Mouse (Mus musculus) CH12.LX (cell line): ENCODE measurements around the gene Gm28539. TPM values are rescaled to one million over a fixed set of nuclear protein-coding genes. Genes with fewer than 3 reads are reported as not detected.

Experiments used
- DNase-seq: peaks from one replicate; pipeline ENCODE4 v3.0.0-alpha.2; 2013; ENCODE audit errors: extremely low read depth
- H3K27ac ChIP-seq: 2 replicates; pipeline ENCODE4 v1.5.1; 2012; ENCODE audit warnings: low read depth, mild to moderate bottlenecking, control low read depth, moderate library complexity; ENCODE audit not compliant: insufficient read depth
- H3K27me3 ChIP-seq: replicated peaks from 2 replicates; pipeline ENCODE3; 2012; ENCODE audit warnings: inconsistent platforms
- H3K36me3 ChIP-seq, 2 experiments: replicated peaks in 1 of 2; 2 replicates each; pipeline versions ENCODE3 to v1.6.1; 2012; ENCODE audit warnings: inconsistent platforms in 1 of 2, low read length in 1 of 2, mild to moderate bottlenecking in 1 of 2, mixed read lengths in 1 of 2, moderate library complexity in 1 of 2; ENCODE audit not compliant: control insufficient read depth in 1 of 2, insufficient read depth in 1 of 2
- H3K4me1 ChIP-seq, 2 experiments: 2 replicates each; pipeline ENCODE4 v1.6.1; 2012; ENCODE audit warnings: inconsistent platforms in 1 of 2, moderate library complexity in 1 of 2; ENCODE audit not compliant: insufficient read depth in 2 of 2, control insufficient read depth in 1 of 2
- H3K4me2 ChIP-seq: 2 replicates; pipeline ENCODE4 v1.6.1; 2012; ENCODE audit warnings: low read depth, mild to moderate bottlenecking, control low read depth; ENCODE audit not compliant: poor library complexity, insufficient read depth, severe bottlenecking
- H3K4me3 ChIP-seq, 3 experiments: fragments of 150-350 bp in 1 of 3; sonication (generic) in 1 of 3; replicated peaks in 1 of 3; 2 replicates each; pipeline versions ENCODE3 to v1.5.1; 2011 to 2012; ENCODE audit warnings: low read depth in 2 of 3, low read length in 2 of 3, mild to moderate bottlenecking in 2 of 3, moderate library complexity in 2 of 3, control low read depth in 1 of 3, improper control_type of control experiment in 1 of 3, inconsistent platforms in 1 of 3, mixed read lengths in 1 of 3; ENCODE audit not compliant: poor library complexity in 1 of 3
- H3K79me2 ChIP-seq: replicated peaks from 2 replicates; pipeline ENCODE4 v1.6.1; 2012; ENCODE audit warnings: mild to moderate bottlenecking, moderate library complexity; ENCODE audit not compliant: control insufficient read depth, poor library complexity, insufficient read depth, severe bottlenecking; ENCODE audit errors: extremely low read depth
- H3K9ac ChIP-seq: 2 replicates; pipeline ENCODE4 v1.6.1; 2012; ENCODE audit warnings: low read depth, mild to moderate bottlenecking, control low read depth, moderate library complexity; ENCODE audit not compliant: insufficient read depth
- H3K9me3 ChIP-seq: replicated peaks from 2 replicates; pipeline ENCODE3; 2012; ENCODE audit warnings: low read length, inconsistent platforms, mixed read lengths
- CHD1 ChIP-seq: IDR thresholded peaks from 2 replicates; pipeline ENCODE4 v1.6.1; 2012; ENCODE audit warnings: low read depth, low read length, improper control_type of control experiment, inconsistent platforms
- CHD2 ChIP-seq: IDR thresholded peaks from 2 replicates; pipeline ENCODE4 v1.6.1; 2011; ENCODE audit warnings: low read length, improper control_type of control experiment
- CTCF ChIP-seq, 2 experiments: IDR thresholded peaks in 1 of 2; conservative IDR thresholded peaks in 1 of 2; 2 replicates each; pipeline ENCODE4 v1.5.1; 2011 to 2012; ENCODE audit warnings: low read depth in 2 of 2, low read length in 2 of 2, improper control_type of control experiment in 1 of 2, inconsistent platforms in 1 of 2, mild to moderate bottlenecking in 1 of 2, moderate library complexity in 1 of 2
- ELF1 ChIP-seq: IDR thresholded peaks from 2 replicates; pipeline ENCODE4 v1.6.1; 2014; ENCODE audit warnings: low read depth, mild to moderate bottlenecking, inconsistent platforms, low read length, improper control_type of control experiment
- EP300 ChIP-seq: IDR thresholded peaks from 2 replicates; pipeline ENCODE4 v1.6.1; 2011; ENCODE audit warnings: low read length, improper control_type of control experiment
- ETS1 ChIP-seq: conservative IDR thresholded peaks from 2 replicates; pipeline ENCODE4 v1.6.1; 2012; ENCODE audit warnings: low read depth, mild to moderate bottlenecking, inconsistent platforms, low read length, improper control_type of control experiment, moderate library complexity
- IRF4 ChIP-seq: IDR thresholded peaks from 2 replicates; pipeline ENCODE4 v1.6.1; 2014; ENCODE audit warnings: low read depth, mild to moderate bottlenecking, inconsistent platforms, low read length, improper control_type of control experiment
- JUND ChIP-seq: conservative IDR thresholded peaks from 2 replicates; pipeline ENCODE4 v1.6.1; 2011; ENCODE audit warnings: low read depth, low read length, improper control_type of control experiment
- MAX ChIP-seq: IDR thresholded peaks from 2 replicates; pipeline ENCODE4 v1.6.1; 2011; ENCODE audit warnings: low read length, improper control_type of control experiment
- MEF2A ChIP-seq: IDR thresholded peaks from 2 replicates; pipeline ENCODE4 v1.6.1; 2014; ENCODE audit warnings: low read depth, mild to moderate bottlenecking, inconsistent platforms, low read length, improper control_type of control experiment, borderline replicate concordance
- MYC ChIP-seq: IDR thresholded peaks from 2 replicates; pipeline ENCODE4 v1.6.1; 2011; ENCODE audit warnings: low read depth, mild to moderate bottlenecking, improper control_type of control experiment, low read length
- NRF1 ChIP-seq: IDR thresholded peaks from 2 replicates; pipeline ENCODE4 v1.6.1; 2014; ENCODE audit warnings: low read depth, mild to moderate bottlenecking, inconsistent platforms, low read length, improper control_type of control experiment, moderate library complexity
- PAX5 ChIP-seq: IDR thresholded peaks from 2 replicates; pipeline ENCODE4 v1.6.1; 2012; ENCODE audit warnings: low read length, inconsistent platforms, mixed read lengths
- RCOR1 ChIP-seq: conservative IDR thresholded peaks from 2 replicates; pipeline ENCODE4 v1.6.1; 2012; ENCODE audit warnings: low read depth, mild to moderate bottlenecking, inconsistent platforms, low read length, improper control_type of control experiment
- SMC3 ChIP-seq: IDR thresholded peaks from 2 replicates; pipeline ENCODE4 v1.6.1; 2011; ENCODE audit warnings: low read depth, low read length, improper control_type of control experiment
- TBP ChIP-seq: conservative IDR thresholded peaks from 2 replicates; pipeline ENCODE4 v1.6.1; 2011; ENCODE audit warnings: low read depth, low read length, improper control_type of control experiment
- USF2 ChIP-seq: conservative IDR thresholded peaks from 2 replicates; pipeline ENCODE4 v1.6.1; 2011; ENCODE audit warnings: low read depth, low read length, improper control_type of control experiment
- ZC3H11A ChIP-seq: IDR thresholded peaks from 2 replicates; pipeline ENCODE4 v1.6.1; 2012; ENCODE audit warnings: low read depth, mild to moderate bottlenecking, inconsistent platforms, low read length, improper control_type of control experiment
- ZKSCAN1 ChIP-seq: IDR thresholded peaks from 2 replicates; pipeline ENCODE4 v1.6.1; 2012; ENCODE audit warnings: low read depth, inconsistent platforms, low read length, improper control_type of control experiment, borderline replicate concordance
- ZMIZ1 ChIP-seq: IDR thresholded peaks from 2 replicates; pipeline ENCODE4 v1.6.1; 2012; ENCODE audit warnings: low read depth, mild to moderate bottlenecking, inconsistent platforms, low read length, improper control_type of control experiment
- dilution Hi-C: fragments of 300-500 bp; cut with MboI; formaldehyde crosslinking; loops from 2 replicates; pipeline ENCODE4 v1.14.3; 2020; ENCODE audit warnings: low sequenced_read_pairs; ENCODE audit not compliant: extremely low pct_unique_long_range_greater_than_20kb, extremely low pct_ligation_motif_present
- in situ Hi-C: fragments of 300-500 bp; cut with MboI; formaldehyde crosslinking; loops from 3 replicates; pipeline ENCODE4 v1.14.3; 2019; ENCODE audit warnings: low sequenced_read_pairs, low pct_ligation_motif_present, low pct_unique_long_range_greater_than_20kb, mixed read lengths
- polyA plus RNA-seq: library from polyadenylated mRNA; unstranded; fragments of >175 nt; gene quantifications from 2 replicates; pipeline ENCODE4 v1.2.1, GENCODE M21; 2012; ENCODE audit warnings: low read depth; ENCODE audit not compliant: insufficient read length
- total RNA-seq, 2 experiments: library from RNA; depleted of rRNA; stranded (reverse); fragments of 300-350 nt in 1 of 2; fragments of >200 nt in 1 of 2; gene quantifications; 2 replicates each; pipeline ENCODE4 v1.2.3; 2012 to 2014

The Gm28539 gene
- total and polyA plus RNA-seq, 3 experiments, result 3.9 to 12.2 TPM; not detected in 1

- no peak overlapping the region for H3K4me2 ChIP-seq
- H3K27me3 ChIP-seq, result no peaks in the 10 kb centered on the region
- peaks cover 0 to 4% of the 10 kb centered on the region in 2 experiments; a peak in 1 of 4 replicates for H3K4me1 ChIP-seq
- H3K27ac ChIP-seq, result no peak overlapping the region
- no peak overlapping the region for H3K4me3 ChIP-seq
- dilution Hi-C loops (no loop called here), in situ Hi-C loops (no loop called here)
- DNase-seq, result no peak
- H3K9me3 ChIP-seq, result no peaks in the 10 kb centered on the region
- TF ChIP-seq IRF4, result no peak
- TF ChIP-seq JUND, result no peak
- TF ChIP-seq MYC, result no peak
- TF ChIP-seq USF2, result no peak
- no peak overlapping the region for H3K9ac ChIP-seq
- peaks cover 80 to 95% of the 10 kb centered on the region in 2 experiments for H3K36me3 ChIP-seq
- no peaks in the 10 kb centered on the region for H3K79me2 ChIP-seq
These were observed 49.7 kb upstream of the Gm28539 start for GRCm38 (mm10) chr16:18786652-18787051.

- Histone ChIP-seq H3K9me3 (no peaks in the 10 kb centered on the region), H3K4me3 (no peak overlapping the region), H3K4me1 (peaks cover 0 to 4% of the 10 kb centered on the region in 2 experiments; a peak in 1 of 4 replicates), H3K36me3 (peaks cover 79 to 96% of the 10 kb centered on the region in 2 experiments), H3K27ac (no peak overlapping the region), H3K79me2 (no peaks in the 10 kb centered on the region), H3K27me3 (no peaks in the 10 kb centered on the region), H3K4me2 (no peak overlapping the region), H3K9ac (no peak overlapping the region)
- TF ChIP-seq CHD1 (no peak), ETS1 (no peak), MAX (no peak), CHD2 (no peak), ZKSCAN1 (no peak), MEF2A (no peak), RCOR1 (no peak), PAX5 (no peak), ELF1 (no peak), SMC3 (no peak), ZMIZ1 (no peak), ZC3H11A (no peak), TBP (no peak), EP300 (no peak), NRF1 (no peak), CTCF (conservative IDR thresholded peaks at IDR 0.05 in 1 of 2, IDR thresholded peaks at IDR 0.05 in 1 of 2; ENCODE audit: low read depth in 2 of 2, low read length in 2 of 2) (no peak), IRF4 (no peak), USF2 (no peak)
- DNase-seq, result no peak
- in situ Hi-C loops (no loop called here), dilution Hi-C loops (no loop called here)
These were observed 47.6 kb upstream of the Gm28539 start for GRCm38 (mm10) chr16:18788627-18789406.
